Mouse (Mus musculus) left cerebral cortex, postnatal 4 days (tissue): ENCODE data around the gene Ppp1r9a. TPM values are rescaled to one million over a fixed set of nuclear protein-coding genes. Genes with fewer than 3 reads are reported as not detected.
A peak's percentile ranks its signal among the peaks of the same experiment; 100 is the strongest.

Experiments used
- DNase-seq: peaks from one replicate; pipeline ENCODE4 v3.0.0-alpha.2; 2022
- intact Hi-C: fragments of 180-260 bp; cut with DNase I; formaldehyde crosslinking; loops from one replicate; pipeline ENCODE4 v1.15.1; 2025
- total RNA-seq, 2 experiments: library from RNA; stranded (reverse); gene quantifications; 2 replicates each; pipeline ENCODE4 v1.2.3; 2021

The Ppp1r9a gene
- total RNA-seq, 2 experiments from 2014 or later, result 107 to 110 TPM

DNA sequence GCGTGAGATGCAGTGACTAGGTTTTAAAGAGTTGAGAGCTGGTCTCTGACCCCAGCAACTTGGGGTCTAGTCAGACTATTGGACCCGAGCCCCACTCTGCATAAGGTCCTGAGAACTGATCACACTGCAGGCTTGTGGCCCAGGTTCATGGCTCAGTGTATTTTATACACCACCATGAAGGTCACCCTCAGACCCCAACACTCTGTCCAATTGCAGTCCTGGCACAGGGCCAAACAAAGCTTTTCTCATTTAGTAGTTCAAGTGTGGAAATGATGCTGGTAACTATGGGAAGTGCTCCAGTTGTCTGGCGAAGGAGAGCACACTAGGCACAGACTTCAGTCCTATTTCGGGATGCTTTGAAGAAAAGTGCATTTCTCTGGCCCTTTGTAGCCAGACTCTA, 134.5 kb downstream of the Ppp1r9a start:
- DNase-seq, result peak; percentile 49
- intact Hi-C loops, result no loop called here

- DNase-seq, result no peak
- intact Hi-C loops, result no loop called here
Observed at GRCm38 (mm10) chr6:5038140-5038749, 135.5 kb downstream of the Ppp1r9a start.

- DNase-seq, result no peak
- intact Hi-C loops, result no loop called here
Observed at GRCm38 (mm10) chr6:5039316-5039715, 136.6 kb downstream of the Ppp1r9a start.

GRCm38 (mm10) chr6:5045854-5046253, 143.1 kb downstream of the Ppp1r9a start:
- no peak for DNase-seq
- intact Hi-C loops, result no loop called here

DNA sequence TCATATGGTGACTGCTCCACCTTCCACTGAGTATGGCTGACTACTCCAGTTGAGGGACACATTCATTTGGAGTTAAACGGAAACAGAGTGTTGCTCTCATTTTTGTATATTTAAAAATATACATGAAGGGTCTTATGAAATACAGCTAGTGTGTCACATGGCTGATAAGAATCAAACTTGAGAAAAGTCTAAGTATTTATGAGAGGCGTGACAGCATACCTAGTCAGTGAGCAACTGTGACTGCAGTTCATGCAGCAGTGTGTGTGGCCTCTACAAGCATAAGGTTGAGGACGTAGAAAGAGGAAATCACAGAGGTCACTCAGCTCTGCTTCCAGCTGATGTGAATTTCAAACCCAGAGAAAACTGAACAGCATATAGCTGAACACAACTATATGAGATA, 145.3 kb downstream of the Ppp1r9a start:
- no peak for DNase-seq
- intact Hi-C loops, result no loop called here

DNA sequence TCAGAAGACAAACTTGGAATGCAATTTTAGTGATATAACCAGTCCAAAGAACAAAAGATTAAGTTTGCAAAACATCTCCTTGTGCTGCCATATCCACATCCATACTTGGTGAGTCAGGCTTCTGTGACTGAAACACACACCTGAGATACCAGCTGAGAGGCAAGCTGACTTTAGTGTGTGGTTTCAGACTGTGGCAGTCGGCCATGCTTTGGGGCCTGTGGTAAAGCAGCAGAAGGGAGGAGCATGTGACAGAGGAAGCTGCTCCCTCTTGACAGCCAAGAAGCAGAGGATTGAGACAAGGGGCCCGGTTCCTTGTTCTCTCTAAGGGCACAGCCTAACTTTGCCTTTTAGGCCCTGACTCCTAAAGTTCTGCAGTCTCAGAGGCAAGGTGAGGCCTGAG, 149.6 kb downstream of the Ppp1r9a start:
- no peak for DNase-seq
- intact Hi-C loops, result no loop called here

DNA sequence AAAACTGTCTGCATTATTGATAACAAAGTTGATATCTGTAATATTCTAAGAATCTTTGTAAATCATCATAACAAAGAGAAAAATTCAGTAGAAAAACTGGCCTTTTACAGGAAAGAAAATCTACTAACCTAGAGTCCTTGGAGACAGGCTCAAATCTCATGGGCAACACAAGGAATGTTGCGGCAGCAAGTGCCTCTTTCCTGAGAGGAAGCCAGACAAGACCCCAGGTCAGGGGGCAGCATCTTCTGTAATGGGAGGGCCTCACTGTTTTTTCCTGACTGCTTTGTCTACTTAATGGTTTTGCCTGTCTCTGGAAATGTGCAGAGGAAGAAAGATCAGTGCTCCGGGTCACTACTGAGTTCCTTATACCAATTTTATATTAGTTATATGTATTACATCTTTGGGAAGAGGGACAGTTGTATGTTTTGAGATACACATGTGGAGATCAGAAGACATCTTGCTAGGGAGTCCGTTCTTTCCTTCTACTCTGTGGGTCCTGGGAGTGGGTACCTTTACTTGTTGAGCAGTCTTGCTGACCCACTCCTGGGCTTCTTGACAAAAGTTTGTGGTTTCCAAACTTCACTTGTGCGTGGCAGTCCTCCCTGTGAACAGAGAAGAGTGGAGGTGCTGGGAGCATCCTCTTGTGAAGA, 151.9 kb downstream of the Ppp1r9a start:
- DNase-seq, result no peak
- intact Hi-C loops, result no loop called here

DNA sequence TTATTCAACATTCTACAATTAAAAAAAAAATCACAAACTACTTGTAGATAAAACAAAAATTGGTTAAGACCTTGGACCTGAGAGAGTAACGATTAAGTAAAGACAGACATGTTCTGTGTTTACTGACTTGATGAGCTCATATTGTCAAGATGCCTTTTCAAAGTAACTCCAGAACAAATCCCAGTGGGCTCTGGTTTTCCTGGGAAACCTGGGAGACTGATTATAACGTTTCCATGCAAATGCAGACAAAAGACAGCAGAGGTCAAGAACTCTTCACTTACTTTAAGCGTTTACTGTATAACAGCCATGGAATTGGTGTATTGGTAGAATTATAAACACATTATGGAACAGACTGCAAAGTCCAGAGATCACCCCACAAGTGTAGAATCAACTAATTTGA, 172.0 kb downstream of the Ppp1r9a start:
- DNase-seq, result no peak
- intact Hi-C loops, result loop anchor here (10.0 kb wide), 1 partner anchor 250 kb away; no protein-coding TSS in a partner anchor

GRCm38 (mm10) chr6:5075680-5076079, 173.0 kb downstream of the Ppp1r9a start:
- no peak for DNase-seq
- intact Hi-C loops, result loop anchor here (10.0 kb wide), 1 partner anchor 251 kb away; no protein-coding TSS in a partner anchor

DNA sequence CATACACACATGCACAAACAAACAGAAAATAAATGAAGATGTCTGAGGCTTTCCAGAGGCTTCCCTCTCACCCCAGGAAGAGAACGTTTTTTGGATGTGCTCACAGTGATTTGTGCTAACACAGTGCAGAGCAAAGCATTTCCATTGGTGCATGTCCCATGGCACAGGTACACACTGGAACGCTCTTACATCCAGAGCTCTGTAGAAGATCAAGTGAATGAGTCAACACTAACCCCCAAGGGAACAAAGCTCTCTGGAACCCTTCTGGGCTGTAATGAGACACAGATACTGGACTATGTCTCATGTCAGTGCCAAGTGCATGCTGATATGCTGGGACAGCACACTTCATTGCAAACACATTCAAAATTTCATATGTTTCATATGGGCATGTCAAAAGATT, 175.3 kb downstream of the Ppp1r9a start:
- intact Hi-C loops, result loop anchor here (10.0 kb wide), 1 partner anchor 253 kb away; no protein-coding TSS in a partner anchor
- no peak for DNase-seq

- intact Hi-C loops, result loop anchor here (10.0 kb wide), 1 partner anchor 254 kb away; no protein-coding TSS in a partner anchor
- DNase-seq, result no peak
Observed at GRCm38 (mm10) chr6:5079108-5079507, 176.4 kb downstream of the Ppp1r9a start.

- intact Hi-C loops, result no loop called here
- no peak for DNase-seq
Observed at GRCm38 (mm10) chr6:5080094-5080493, 177.4 kb downstream of the Ppp1r9a start.

DNA sequence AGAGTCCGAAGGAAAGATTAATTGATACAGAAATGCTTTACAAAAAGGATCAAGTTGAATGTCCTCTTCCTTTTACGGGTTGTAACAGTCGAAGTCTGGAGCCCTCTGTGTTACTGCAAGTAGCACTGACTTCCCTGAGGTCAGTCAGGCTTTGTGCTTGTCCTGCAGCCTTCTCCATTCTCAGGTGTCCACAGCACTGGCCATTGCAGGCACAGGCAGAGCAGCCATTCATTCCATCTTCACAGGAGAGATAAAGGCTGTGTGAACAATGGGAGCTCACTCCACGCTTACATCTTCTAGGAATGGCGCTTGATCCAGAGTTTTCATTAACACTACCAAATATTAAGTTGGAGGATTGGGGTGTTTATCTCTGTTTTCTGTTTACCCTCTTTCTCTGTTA, 177.8 kb downstream of the Ppp1r9a start:
- intact Hi-C loops, result no loop called here
- DNase-seq, result no peak

GRCm38 (mm10) chr6:5081099-5081498, 178.4 kb downstream of the Ppp1r9a start:
- intact Hi-C loops, result no loop called here
- DNase-seq, result no peak

GRCm38 (mm10) chr6:5082144-5082543, 179.4 kb downstream of the Ppp1r9a start:
- intact Hi-C loops, result no loop called here
- DNase-seq, result no peak

- intact Hi-C loops, result no loop called here
Observed at GRCm38 (mm10) chr6:5082740-5083139, 180.0 kb downstream of the Ppp1r9a start.

DNA sequence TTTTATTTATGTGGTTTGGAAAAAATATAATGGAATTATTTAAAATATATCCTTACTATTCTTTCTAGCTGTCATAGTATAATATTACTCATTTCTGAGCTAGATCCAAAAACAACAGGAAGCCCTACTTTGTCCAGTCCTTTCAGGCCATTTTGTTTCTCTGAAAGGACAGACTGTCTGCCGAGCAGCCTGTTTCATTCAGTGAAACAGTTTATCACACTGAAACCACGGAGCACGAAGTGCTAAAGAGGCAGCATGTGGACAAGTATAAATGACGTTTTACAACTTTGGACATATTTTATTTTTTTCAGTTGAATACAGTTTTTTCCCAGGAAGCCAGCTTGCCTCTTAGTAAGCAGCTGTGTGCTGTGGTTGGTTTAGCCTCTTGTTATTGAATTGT, 181.2 kb downstream of the Ppp1r9a start:
- no peak for DNase-seq
- intact Hi-C loops, result no loop called here

More at GRCm38 (mm10) chr6:5082740-5083139, 180.0 kb downstream of the Ppp1r9a start:
- DNase-seq, result no peak

DNA sequence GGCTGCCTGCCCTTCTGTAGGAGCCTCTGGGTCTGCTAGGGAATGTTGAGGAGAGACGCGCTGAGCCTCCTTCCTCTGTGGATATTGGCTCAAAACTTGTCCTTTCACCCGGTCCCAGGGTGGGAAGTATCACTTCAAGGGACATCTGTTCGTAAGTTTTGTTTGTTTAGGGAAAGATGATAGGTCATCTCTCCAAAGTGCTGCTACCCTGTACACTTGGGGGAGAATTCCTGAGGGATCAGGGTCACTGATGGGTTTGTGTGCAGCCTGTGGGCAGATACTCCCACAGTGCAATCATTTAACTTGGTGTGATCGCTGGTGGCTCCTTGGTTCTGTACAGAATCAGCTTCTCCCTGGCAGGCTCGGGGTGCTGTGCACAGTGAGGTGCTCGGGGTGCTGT, 189.2 kb downstream of the Ppp1r9a start:
- no peak for DNase-seq
- intact Hi-C loops, result no loop called here

DNA sequence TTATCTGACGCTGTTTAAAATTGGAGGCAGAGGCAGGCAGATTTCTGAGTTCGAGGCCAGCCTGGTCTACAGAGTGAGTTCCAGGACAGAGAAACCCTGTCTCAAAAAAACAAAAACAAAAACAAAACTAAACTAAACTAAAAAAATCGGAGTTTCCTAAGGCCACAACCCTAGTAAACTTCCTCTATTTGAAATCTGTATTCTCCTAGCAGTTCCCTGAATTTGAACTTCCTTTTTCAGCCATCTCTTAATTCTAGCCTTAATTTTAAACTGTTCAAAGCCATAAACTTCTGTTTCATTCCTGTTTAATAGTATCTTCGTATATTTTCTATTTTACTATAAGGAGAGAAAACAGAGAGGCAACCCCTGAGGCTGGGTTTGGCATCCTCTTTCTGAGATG, 190.1 kb downstream of the Ppp1r9a start:
- DNase-seq, result no peak
- intact Hi-C loops, result no loop called here

- intact Hi-C loops, result no loop called here
- peak; percentile 23 for DNase-seq
Observed at GRCm38 (mm10) chr6:5093516-5093915, 190.8 kb downstream of the Ppp1r9a start.

DNA sequence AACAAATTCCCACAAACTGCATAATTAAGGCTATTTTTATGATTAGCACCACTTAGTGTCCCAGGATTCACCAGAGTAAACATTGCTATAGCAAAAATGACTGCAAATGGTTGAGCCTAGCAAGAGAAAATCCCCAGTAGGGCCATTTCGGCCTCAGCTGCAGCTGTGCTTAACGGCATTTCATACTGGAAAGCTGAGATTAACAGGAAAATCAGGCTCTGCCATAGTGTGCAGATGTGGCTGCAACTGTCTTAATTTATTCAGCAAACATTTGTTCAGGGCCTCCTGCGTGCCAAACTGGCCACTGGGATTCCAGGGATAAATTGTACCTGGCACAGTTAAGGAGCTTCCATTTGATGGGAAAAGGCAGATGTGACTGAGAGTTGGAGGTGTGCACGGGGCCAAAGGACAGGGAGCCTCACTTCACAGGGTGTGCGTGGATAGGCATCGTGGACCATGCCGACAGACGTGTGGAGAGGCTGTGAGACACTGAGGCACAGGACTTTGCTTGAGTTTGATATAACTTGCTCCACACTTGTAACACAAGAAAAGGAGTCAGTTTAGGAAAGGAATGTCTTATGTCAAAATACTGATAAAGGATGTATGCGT, 192.8 kb downstream of the Ppp1r9a start:
- intact Hi-C loops, result no loop called here
- no peak for DNase-seq

- no peak for DNase-seq
- intact Hi-C loops, result no loop called here
Observed at GRCm38 (mm10) chr6:5097309-5097708, 194.6 kb downstream of the Ppp1r9a start.
